Mouse (Mus musculus): ENCODE results near the gene Tax1bp1.

DNA sequence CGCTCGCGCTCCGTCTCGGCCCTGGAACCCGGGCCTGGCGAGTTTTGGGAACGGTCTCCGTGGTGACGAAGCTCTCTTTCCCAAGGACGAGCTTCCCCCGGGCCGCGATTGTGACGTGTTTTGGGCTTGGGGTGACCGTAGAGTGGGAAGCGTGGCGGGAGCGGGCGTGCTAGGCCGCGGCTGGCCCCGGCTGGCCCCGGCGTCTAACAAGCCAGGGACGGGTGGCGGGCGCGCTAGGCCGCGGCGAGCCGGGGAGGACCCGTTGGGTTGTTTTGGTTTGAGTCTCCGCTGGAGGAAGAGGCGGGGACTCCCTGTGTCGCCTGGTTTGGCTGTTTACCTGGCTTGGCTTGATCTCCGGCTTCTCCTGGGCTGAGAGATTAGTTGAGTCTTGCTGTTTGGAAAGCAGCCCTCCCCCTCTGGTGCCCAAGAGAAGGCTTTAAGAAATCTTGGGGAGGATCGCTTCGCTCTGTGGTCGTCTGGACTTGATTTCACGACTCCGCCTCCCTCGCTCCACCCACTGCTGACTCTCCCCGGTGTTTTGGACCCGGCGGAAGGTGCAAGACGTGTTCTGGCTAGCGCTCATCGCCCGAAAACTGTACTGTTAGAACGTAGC lies 474 bp downstream of the Tax1bp1 start:
- TF ChIP-seq CTCF (IDR thresholded peaks at IDR 0.05; ENCODE audit: low read depth, low read length) (no peak), GATA2 (IDR thresholded peaks at IDR 0.05; ENCODE audit: borderline replicate concordance, low read depth, low read length) (no peak), GATA1 (IDR thresholded peaks at IDR 0.05; ENCODE audit: borderline replicate concordance, low read length) (no peak), TAL1 (conservative IDR thresholded peaks at IDR 0.05; ENCODE audit: low read depth, low read length) (no peak), POLR2AphosphoS5 (IDR thresholded peaks at IDR 0.05; ENCODE audit: insufficient replicate concordance, low read depth, low read length) (no peak)

All from G1E (cell line).